Mouse (Mus musculus): ENCODE data around the gene Fam89a. TPM values are rescaled to one million over a fixed set of nuclear protein-coding genes. Genes with fewer than 3 reads are reported as not detected.

Fam89a gene
- polyA plus RNA-seq, 1 experiment from 2014 or later = 0.90 TPM

DNA sequence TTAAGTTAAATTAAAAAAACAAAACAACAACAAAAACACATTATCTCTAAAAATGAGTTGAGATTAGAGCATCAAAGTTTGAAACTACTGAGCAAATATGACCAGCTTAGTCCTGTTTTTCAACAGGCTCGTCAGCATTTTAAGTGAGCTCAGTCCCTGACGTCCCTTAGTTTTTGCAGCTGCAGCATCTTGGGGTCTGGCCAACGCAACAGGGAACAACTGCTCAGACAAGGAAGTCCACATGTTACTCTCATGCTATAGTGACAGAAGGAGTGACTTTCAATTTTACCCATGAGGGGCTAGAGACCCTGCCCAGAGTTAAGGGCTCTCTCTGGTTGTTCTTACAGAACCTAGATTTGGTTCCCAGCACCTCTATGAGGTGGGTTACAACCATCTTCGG is 47.3 kb downstream of the Fam89a start:
- Histone ChIP-seq H3K9ac (ENCODE audit: low read depth, low read length) (no peak overlapping the region), H3K9me3 (ENCODE audit: control insufficient read depth, low read length) (no peaks in the 10 kb centered on the region), H3K36me3 (ENCODE audit: control insufficient read depth, insufficient read depth, low read length) (peaks cover 22% of the 10 kb centered on the region), H3K27me3 (replicated peaks; ENCODE audit: control insufficient read depth, insufficient read depth, low read length) (no peaks in the 10 kb centered on the region), H3K27ac (ENCODE audit: low read depth, low read length) (no peak overlapping the region), H3K4me1 (ENCODE audit: control insufficient read depth, insufficient read depth, low read depth, low read length) (no peaks in the 10 kb centered on the region), H3K4me3 (ENCODE audit: low read length) (no peak overlapping the region), H3K4me2 (ENCODE audit: low read length) (no peak overlapping the region)
- 90% methylated on average over 4 of the region's 4 CpGs for WGBS
- ATAC-seq = no peak

- Histone ChIP-seq H3K9ac (ENCODE audit: low read depth, low read length) (no peak overlapping the region), H3K27ac (ENCODE audit: low read depth, low read length) (no peak overlapping the region), H3K27me3 (replicated peaks; ENCODE audit: control insufficient read depth, insufficient read depth, low read length) (no peaks in the 10 kb centered on the region), H3K36me3 (ENCODE audit: control insufficient read depth, insufficient read depth, low read length) (peaks cover 19% of the 10 kb centered on the region; the same call in 1 of the 2 replicates), H3K9me3 (ENCODE audit: control insufficient read depth, low read length) (no peaks in the 10 kb centered on the region), H3K4me1 (ENCODE audit: control insufficient read depth, insufficient read depth, low read depth, low read length) (no peaks in the 10 kb centered on the region), H3K4me2 (ENCODE audit: low read length) (no peak overlapping the region), H3K4me3 (ENCODE audit: low read length) (no peak overlapping the region)
- WGBS = 87% methylated on average over 4 of the region's 4 CpGs
- ATAC-seq = no peak
Observed at GRCm38 (mm10) chr8:124703526-124703925, 48.1 kb downstream of the Fam89a start.

DNA sequence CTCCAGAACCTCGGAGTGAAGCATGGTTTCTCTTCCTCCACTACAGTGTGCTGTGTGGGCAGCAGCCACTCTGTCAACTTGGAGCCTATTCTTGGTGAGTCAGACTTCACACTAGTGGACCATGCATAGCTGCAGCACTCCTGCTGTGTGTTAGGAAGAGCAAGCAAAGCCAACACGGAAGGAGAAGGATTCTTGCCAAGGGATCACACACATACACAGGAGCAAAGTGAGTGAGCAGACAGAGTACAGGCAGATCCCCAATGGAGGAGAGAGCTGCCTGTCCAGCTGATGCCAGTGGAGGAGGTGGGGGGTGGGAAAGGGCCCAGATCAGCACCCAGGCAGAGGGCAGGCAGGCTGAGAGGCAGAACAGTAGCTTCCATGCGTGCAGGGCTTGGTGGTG is 49.4 kb downstream of the Fam89a start:
- no peak overlapping the region for H3K4me3 ChIP-seq (ENCODE audit: low read length)
- H3K9me3 ChIP-seq (ENCODE audit: control insufficient read depth, low read length) = no peaks in the 10 kb centered on the region
- H3K4me1 ChIP-seq (ENCODE audit: control insufficient read depth, insufficient read depth, low read depth, low read length) = no peaks in the 10 kb centered on the region
- H3K9ac ChIP-seq (ENCODE audit: low read depth, low read length) = no peak overlapping the region
- H3K27ac ChIP-seq (ENCODE audit: low read depth, low read length) = no peak overlapping the region
- H3K27me3 ChIP-seq (replicated peaks; ENCODE audit: control insufficient read depth, insufficient read depth, low read length) = no peaks in the 10 kb centered on the region
- ATAC-seq = no peak
- peaks cover 16% of the 10 kb centered on the region; the same call in 1 of the 2 replicates for H3K36me3 ChIP-seq (ENCODE audit: control insufficient read depth, insufficient read depth, low read length)
- H3K4me2 ChIP-seq (ENCODE audit: low read length) = no peak overlapping the region
- 80% methylated on average over 3 of the region's 3 CpGs for WGBS

DNA sequence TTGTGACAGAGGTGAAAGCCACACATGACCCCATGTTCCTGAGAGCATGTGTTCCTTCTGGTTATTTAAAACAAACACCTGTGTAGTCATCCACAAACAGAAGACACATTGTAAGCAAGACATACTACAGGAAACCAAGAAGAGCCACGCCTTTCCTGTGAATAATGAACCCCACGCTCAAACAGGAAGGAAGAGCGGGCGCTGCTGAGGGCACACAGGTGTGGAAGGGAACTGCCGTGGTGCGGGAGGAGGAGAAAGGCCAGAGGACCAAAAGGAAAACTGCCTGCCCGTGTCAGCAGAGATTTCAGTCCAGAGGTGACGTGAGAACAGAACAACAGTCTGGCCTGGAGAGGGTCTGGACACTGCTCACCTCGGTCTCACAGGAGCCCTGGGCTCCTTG is 50.6 kb downstream of the Fam89a start:
- no peaks in the 10 kb centered on the region for H3K9me3 ChIP-seq (ENCODE audit: control insufficient read depth, low read length)
- WGBS = 93% methylated on average over 9 of the region's 9 CpGs
- ATAC-seq = no peak
- no peak overlapping the region for H3K9ac ChIP-seq (ENCODE audit: low read depth, low read length)
- H3K4me2 ChIP-seq (ENCODE audit: low read length) = no peak overlapping the region
- H3K4me1 ChIP-seq (ENCODE audit: control insufficient read depth, insufficient read depth, low read depth, low read length) = no peaks in the 10 kb centered on the region
- no peaks in the 10 kb centered on the region for H3K27me3 ChIP-seq (replicated peaks; ENCODE audit: control insufficient read depth, insufficient read depth, low read length)
- no peak overlapping the region for H3K27ac ChIP-seq (ENCODE audit: low read depth, low read length)
- H3K36me3 ChIP-seq (ENCODE audit: control insufficient read depth, insufficient read depth, low read length) = peaks cover 14% of the 10 kb centered on the region; the same call in 1 of the 2 replicates
- H3K4me3 ChIP-seq (ENCODE audit: low read length) = no peak overlapping the region

DNA sequence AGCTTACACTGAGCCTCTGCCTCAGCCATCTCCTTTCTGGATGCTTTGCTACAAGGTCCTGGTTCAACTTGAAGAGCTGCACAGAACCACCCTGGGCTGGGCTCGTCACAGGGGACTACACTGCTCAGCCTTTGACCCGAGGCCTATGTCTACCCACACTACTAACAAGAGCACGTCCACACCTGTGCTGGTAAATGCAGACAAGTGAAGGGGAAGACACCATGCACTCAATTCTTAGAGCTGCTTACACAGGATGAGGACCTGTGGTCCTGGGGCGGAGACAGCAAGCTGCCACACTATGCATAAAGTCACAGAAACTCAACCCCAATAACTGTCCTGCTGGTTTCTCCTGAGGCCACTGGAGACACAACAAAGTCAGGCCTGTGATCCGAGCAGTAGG is 51.4 kb downstream of the Fam89a start:
- Histone ChIP-seq H3K4me1 (ENCODE audit: control insufficient read depth, insufficient read depth, low read depth, low read length) (no peaks in the 10 kb centered on the region), H3K36me3 (ENCODE audit: control insufficient read depth, insufficient read depth, low read length) (peaks cover 17% of the 10 kb centered on the region; the same call in 1 of the 2 replicates), H3K4me3 (ENCODE audit: low read length) (no peak overlapping the region), H3K9ac (ENCODE audit: low read depth, low read length) (no peak overlapping the region), H3K27ac (ENCODE audit: low read depth, low read length) (no peak overlapping the region), H3K27me3 (replicated peaks; ENCODE audit: control insufficient read depth, insufficient read depth, low read length) (no peaks in the 10 kb centered on the region), H3K4me2 (ENCODE audit: low read length) (no peak overlapping the region), H3K9me3 (ENCODE audit: control insufficient read depth, low read length) (no peaks in the 10 kb centered on the region)
- WGBS = 90% methylated on average over 5 of the region's 5 CpGs
- ATAC-seq = no peak

GRCm38 (mm10) chr8:124695424-124696100 is 56.1 kb downstream of the Fam89a start:
- Histone ChIP-seq H3K36me3 (ENCODE audit: control insufficient read depth, insufficient read depth, low read length) (peaks cover 12% of the 10 kb centered on the region), H3K4me3 (ENCODE audit: low read length) (no peak overlapping the region), H3K27ac (ENCODE audit: low read depth, low read length) (no peak overlapping the region), H3K4me1 (ENCODE audit: control insufficient read depth, insufficient read depth, low read depth, low read length) (no peaks in the 10 kb centered on the region), H3K9me3 (ENCODE audit: control insufficient read depth, low read length) (no peaks in the 10 kb centered on the region), H3K4me2 (ENCODE audit: low read length) (no peak overlapping the region), H3K27me3 (replicated peaks; ENCODE audit: control insufficient read depth, insufficient read depth, low read length) (no peaks in the 10 kb centered on the region), H3K9ac (ENCODE audit: low read depth, low read length) (no peak overlapping the region)
- 93% methylated on average over 22 of the region's 22 CpGs for WGBS
- ATAC-seq = no peak

DNA sequence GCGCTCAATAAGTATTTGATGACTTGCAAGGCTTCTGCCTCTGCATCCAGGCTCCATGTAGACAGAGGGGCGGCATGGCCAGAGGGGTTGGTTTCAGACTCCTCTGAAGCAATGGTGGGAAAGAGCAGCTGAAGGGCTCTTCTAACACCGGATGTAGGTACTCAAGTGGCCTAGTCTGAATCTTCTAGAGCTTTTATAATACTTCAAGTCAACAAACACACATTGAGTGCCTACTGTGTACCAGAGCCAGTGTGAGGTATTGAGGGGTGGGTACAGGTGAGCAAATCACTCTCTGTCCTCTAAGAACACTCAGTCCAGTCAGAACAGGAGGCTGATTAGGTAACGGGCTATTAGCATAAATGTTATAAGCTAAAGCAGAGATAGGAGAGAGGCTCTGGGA is 59.9 kb downstream of the Fam89a start:
- WGBS = 94% methylated on average over 4 of the region's 4 CpGs
- Histone ChIP-seq H3K27ac (ENCODE audit: low read depth, low read length) (no peak overlapping the region), H3K9ac (ENCODE audit: low read depth, low read length) (no peak overlapping the region), H3K4me1 (ENCODE audit: control insufficient read depth, insufficient read depth, low read depth, low read length) (no peaks in the 10 kb centered on the region), H3K4me3 (ENCODE audit: low read length) (no peak overlapping the region), H3K4me2 (ENCODE audit: low read length) (no peak overlapping the region), H3K9me3 (ENCODE audit: control insufficient read depth, low read length) (no peaks in the 10 kb centered on the region), H3K36me3 (ENCODE audit: control insufficient read depth, insufficient read depth, low read length) (peaks cover 12% of the 10 kb centered on the region), H3K27me3 (replicated peaks; ENCODE audit: control insufficient read depth, insufficient read depth, low read length) (no peaks in the 10 kb centered on the region)
- no peak for ATAC-seq

Other genes starting within 250 kb of the Fam89a start
- 30.3 and 34.5 TPM in 2 replicates for gene Cog2, start 231.1 kb downstream of the Fam89a start, polyA plus RNA-seq (2015; fragmentation: Nextera tagmentation; extraction: Ambion mirVana)
- gene Agt, start 182.1 kb downstream of the Fam89a start, polyA plus RNA-seq (2015; fragmentation: Nextera tagmentation; extraction: Ambion mirVana) = 2.7 and 10.9 TPM in 2 replicates
- 0.15 and 0.34 TPM in 2 replicates for gene Capn9, start 175.7 kb downstream of the Fam89a start, polyA plus RNA-seq (2015; fragmentation: Nextera tagmentation; extraction: Ambion mirVana)
- gene 2310022B05Rik, start 88.5 kb downstream of the Fam89a start, polyA plus RNA-seq (2015; fragmentation: Nextera tagmentation; extraction: Ambion mirVana) = 17.0 and 23.2 TPM in 2 replicates
- gene Ttc13, start 29.8 kb downstream of the Fam89a start, polyA plus RNA-seq (2015; fragmentation: Nextera tagmentation; extraction: Ambion mirVana) = 61.6 and 62.4 TPM in 2 replicates
- 32.1 and 33.6 TPM in 2 replicates for gene Arv1, start 29.7 kb downstream of the Fam89a start, polyA plus RNA-seq (2015; fragmentation: Nextera tagmentation; extraction: Ambion mirVana)
- gene Trim67, start 41.3 kb upstream of the Fam89a start, polyA plus RNA-seq (2015; fragmentation: Nextera tagmentation; extraction: Ambion mirVana) = 25.9 and 27.0 TPM in 2 replicates
- gene Gnpat, start 111.2 kb upstream of the Fam89a start, polyA plus RNA-seq (2015; fragmentation: Nextera tagmentation; extraction: Ambion mirVana) = 73.8 and 79.9 TPM in 2 replicates
- gene 2810004N23Rik, start 111.3 kb upstream of the Fam89a start, polyA plus RNA-seq (2015; fragmentation: Nextera tagmentation; extraction: Ambion mirVana) = 21.5 and 25.5 TPM in 2 replicates
- 11.7 and 14.8 TPM in 2 replicates for gene Exoc8, start 145.9 kb upstream of the Fam89a start, polyA plus RNA-seq (2015; fragmentation: Nextera tagmentation; extraction: Ambion mirVana)
- 5.9 and 8.1 TPM in 2 replicates for gene Sprtn, start 146.1 kb upstream of the Fam89a start, polyA plus RNA-seq (2015; fragmentation: Nextera tagmentation; extraction: Ambion mirVana)
- gene Egln1, start 197.5 kb upstream of the Fam89a start, polyA plus RNA-seq (2015; fragmentation: Nextera tagmentation; extraction: Ambion mirVana) = 14.3 and 14.8 TPM in 2 replicates